Mouse (Mus musculus) kidney, postnatal 0 days (tissue): ENCODE measurements around the gene 1700025C18Rik. TPM values are rescaled to one million over a fixed set of nuclear protein-coding genes. Genes with fewer than 3 reads are reported as not detected.

ENCODE experiments used
- ATAC-seq: fragments of 200-750 bp; cut with Nextera tagmentation; replicated peaks from 2 replicates; pipeline ENCODE4 v1.8.0; 2017; ENCODE audit warnings: low read depth, moderate number of reproducible peaks, moderate TSS enrichment, moderate library complexity; ENCODE audit not compliant: low FRiP score
- DNase-seq: peaks from one replicate; pipeline ENCODE4 v3.0.0-alpha.2; 2016; ENCODE audit warnings: low spot score
- H3K27ac ChIP-seq: fragments of 300-500 bp; sonication (generic); 2 replicates; pipeline ENCODE4 v1.5.1; 2014; ENCODE audit warnings: mild to moderate bottlenecking
- H3K27me3 ChIP-seq: fragments of 300-500 bp; sonication (generic); 2 replicates; pipeline ENCODE4 v1.6.1; 2014; ENCODE audit warnings: low read length, mixed read lengths; ENCODE audit not compliant: insufficient read depth
- H3K36me3 ChIP-seq: fragments of 300-500 bp; sonication (generic); 2 replicates; pipeline ENCODE4 v1.6.1; 2014; ENCODE audit warnings: low read length, mixed read lengths; ENCODE audit not compliant: insufficient read depth
- H3K4me1 ChIP-seq: fragments of 300-500 bp; sonication (generic); replicated peaks from 2 replicates; pipeline ENCODE4 v1.6.1; 2014; ENCODE audit warnings: antibody characterized with exemption, low read length, mixed read lengths; ENCODE audit not compliant: insufficient read depth
- H3K4me2 ChIP-seq: fragments of 300-500 bp; sonication (generic); 2 replicates; pipeline ENCODE4 v1.6.1; 2014; ENCODE audit warnings: mild to moderate bottlenecking, low read length, moderate library complexity, mixed read lengths
- H3K4me3 ChIP-seq: fragments of 300-500 bp; sonication (generic); replicated peaks from 2 replicates; pipeline ENCODE4 v1.5.1; 2014; ENCODE audit warnings: low read depth, low read length
- H3K9ac ChIP-seq: fragments of 300-500 bp; sonication (generic); 2 replicates; pipeline ENCODE4 v1.6.1; 2014; ENCODE audit warnings: low read depth, low read length
- H3K9me3 ChIP-seq: fragments of 300-500 bp; sonication (generic); replicated peaks from 2 replicates; pipeline ENCODE4 v1.6.1; 2016; ENCODE audit warnings: low read length, inconsistent platforms, mixed read lengths
- CTCF ChIP-seq: IDR thresholded peaks from 2 replicates; pipeline ENCODE4 v1.5.1; 2016; ENCODE audit warnings: antibody characterized with exemption, low read depth, mild to moderate bottlenecking, moderate library complexity
- WGBS: fragments of 180-500 bp; shearing (Covaris S2); extraction: QIAGEN DNeasy Blood & Tissue Kit; methylation state at CpG from one replicate; pipeline ENCODE4 v1.1.7; 2014; 5-methylcytosine and 5-hydroxymethylcytosine counted together
- polyA plus RNA-seq: library from polyadenylated mRNA; unstranded; fragments of >200 nt; fragmentation: Nextera tagmentation; extraction: Ambion mirVana; gene quantifications from 2 replicates; pipeline ENCODE4 v1.2.1, GENCODE M21; 2015

Gene 1700025C18Rik
- polyA plus RNA-seq, 1 experiment from 2014 or later = not detected

- Histone ChIP-seq H3K4me3 (no peak overlapping the region), H3K36me3 (no peaks in the 10 kb centered on the region), H3K9me3 (no peaks in the 10 kb centered on the region), H3K4me2 (no peak overlapping the region), H3K4me1 (no peaks in the 10 kb centered on the region), H3K27ac (no peak overlapping the region), H3K27me3 (no peaks in the 10 kb centered on the region), H3K9ac (no peak overlapping the region)
- 92% methylated on average over 4 of the region's 4 CpGs for WGBS
- ATAC-seq = no peak
- TF ChIP-seq CTCF = no peak
- no peak for DNase-seq
These were observed 3.9 kb downstream of the 1700025C18Rik start for GRCm38 (mm10) chr2:165086634-165087033.

- no peak overlapping the region for H3K27ac ChIP-seq
- H3K36me3 ChIP-seq = no peaks in the 10 kb centered on the region
- 38% methylated on average over 7 of the region's 7 CpGs for whole genome bisulfite sequencing
- peaks cover 11% of the 10 kb centered on the region for H3K27me3 ChIP-seq
- no peaks in the 10 kb centered on the region for H3K9me3 ChIP-seq
- TF ChIP-seq CTCF = no peak
- no peaks in the 10 kb centered on the region for H3K4me1 ChIP-seq
- H3K4me2 ChIP-seq = no peak overlapping the region
- no peak for ATAC-seq
- no peak overlapping the region for H3K9ac ChIP-seq
- H3K4me3 ChIP-seq = no peak overlapping the region
- no peak for DNase-seq
These were observed 9.3 kb downstream of the 1700025C18Rik start for GRCm38 (mm10) chr2:165081257-165081656.

GRCm38 (mm10) chr2:165080657-165081056, 9.9 kb downstream of the 1700025C18Rik start:
- no peaks in the 10 kb centered on the region for H3K9me3 ChIP-seq
- H3K4me3 ChIP-seq = no peak overlapping the region
- no peak for TF ChIP-seq CTCF
- 24% methylated on average over 9 of the region's 9 CpGs for WGBS
- H3K36me3 ChIP-seq = no peaks in the 10 kb centered on the region
- no peak overlapping the region for H3K9ac ChIP-seq
- no peak for DNase-seq
- H3K4me1 ChIP-seq = no peaks in the 10 kb centered on the region
- H3K27me3 ChIP-seq = peaks cover 17% of the 10 kb centered on the region
- ATAC-seq = no peak
- no peak overlapping the region for H3K27ac ChIP-seq
- no peak overlapping the region for H3K4me2 ChIP-seq

GRCm38 (mm10) chr2:165078605-165079004, 11.9 kb downstream of the 1700025C18Rik start:
- no peak overlapping the region for H3K9ac ChIP-seq
- WGBS = 6% methylated on average over 10 of the region's 10 CpGs
- no peaks in the 10 kb centered on the region for H3K9me3 ChIP-seq
- peak; percentile 66 for TF ChIP-seq CTCF
- no peak overlapping the region for H3K4me2 ChIP-seq
- no peak overlapping the region for H3K27ac ChIP-seq
- H3K4me3 ChIP-seq = no peak overlapping the region
- ATAC-seq (no peak), DNase-seq (peak; percentile 58)
- no peaks in the 10 kb centered on the region for H3K36me3 ChIP-seq
- no peaks in the 10 kb centered on the region for H3K4me1 ChIP-seq
- peaks cover 28% of the 10 kb centered on the region for H3K27me3 ChIP-seq

- ATAC-seq (no peak), DNase-seq (no peak)
- Histone ChIP-seq H3K4me3 (no peak overlapping the region), H3K9me3 (no peaks in the 10 kb centered on the region), H3K36me3 (no peaks in the 10 kb centered on the region), H3K27me3 (peaks cover 28% of the 10 kb centered on the region), H3K4me2 (no peak overlapping the region), H3K27ac (no peak overlapping the region), H3K4me1 (no peaks in the 10 kb centered on the region), H3K9ac (no peak overlapping the region)
- no peak for TF ChIP-seq CTCF
- 67% methylated on average over 8 of the region's 8 CpGs for WGBS
These were observed 12.5 kb downstream of the 1700025C18Rik start for GRCm38 (mm10) chr2:165078045-165078444.

- no peak overlapping the region for H3K4me3 ChIP-seq
- H3K27me3 ChIP-seq = peaks cover 28% of the 10 kb centered on the region
- DNase-seq (no peak), ATAC-seq (no peak)
- no peak overlapping the region for H3K9ac ChIP-seq
- H3K4me1 ChIP-seq = no peaks in the 10 kb centered on the region
- 9% methylated on average over 9 of the region's 9 CpGs for WGBS
- no peak for TF ChIP-seq CTCF
- no peaks in the 10 kb centered on the region for H3K9me3 ChIP-seq
- H3K27ac ChIP-seq = no peak overlapping the region
- no peak overlapping the region for H3K4me2 ChIP-seq
- no peaks in the 10 kb centered on the region for H3K36me3 ChIP-seq
These were observed 13.5 kb downstream of the 1700025C18Rik start for GRCm38 (mm10) chr2:165077055-165077454.

- Histone ChIP-seq H3K27ac (no peak overlapping the region), H3K9ac (no peak overlapping the region), H3K9me3 (no peaks in the 10 kb centered on the region), H3K4me1 (no peaks in the 10 kb centered on the region), H3K36me3 (no peaks in the 10 kb centered on the region), H3K4me2 (no peak overlapping the region), H3K4me3 (no peak overlapping the region), H3K27me3 (peaks cover 22% of the 10 kb centered on the region)
- WGBS = 34% methylated on average over 2 of the region's 2 CpGs
- ATAC-seq (0 out of 2 replicates have a peak, but pooled peaks have one; percentile 29), DNase-seq (peak; percentile 87)
- TF ChIP-seq CTCF = peak; percentile 97
These were observed 15.6 kb downstream of the 1700025C18Rik start for GRCm38 (mm10) chr2:165074937-165075336.
